Mouse (Mus musculus): ENCODE data around the gene C87436. TPM values are rescaled to one million over a fixed set of nuclear protein-coding genes. Genes with fewer than 3 reads are reported as not detected.

The C87436 gene
- polyA plus RNA-seq, 1 experiment from 2014 or later, result 25.5 TPM

Other genes starting within 250 kb of the C87436 start
- gene Tgfa, start 243.2 kb upstream of the C87436 start, polyA plus RNA-seq (2015; fragmentation: Nextera tagmentation; extraction: Ambion mirVana), result 7.2 and 8.7 TPM in 2 replicates
- gene Fam136a, start 72.7 kb upstream of the C87436 start, polyA plus RNA-seq (2015; fragmentation: Nextera tagmentation; extraction: Ambion mirVana), result 145 and 148 TPM in 2 replicates
- 665 and 702 TPM in 2 replicates for gene Snrpg, start 67.1 kb upstream of the C87436 start, polyA plus RNA-seq (2015; fragmentation: Nextera tagmentation; extraction: Ambion mirVana)
- gene Pcyox1, start 41.2 kb upstream of the C87436 start, polyA plus RNA-seq (2015; fragmentation: Nextera tagmentation; extraction: Ambion mirVana), result 97.6 and 99.1 TPM in 2 replicates
- 218 and 219 TPM in 2 replicates for gene Tia1, start 34.2 kb upstream of the C87436 start, polyA plus RNA-seq (2015; fragmentation: Nextera tagmentation; extraction: Ambion mirVana)
- gene Gm44790, start 11.7 kb upstream of the C87436 start, polyA plus RNA-seq (2015; fragmentation: Nextera tagmentation; extraction: Ambion mirVana), result 0.43 and 0.51 TPM in 2 replicates
- 488 and 506 TPM in 2 replicates for gene Pcbp1, start 87.9 kb downstream of the C87436 start, polyA plus RNA-seq (2015; fragmentation: Nextera tagmentation; extraction: Ambion mirVana)
- gene Asprv1, start 189.8 kb downstream of the C87436 start, polyA plus RNA-seq (2015; fragmentation: Nextera tagmentation; extraction: Ambion mirVana), result 2.6 and 4.5 TPM in 2 replicates
- 10.4 and 11.9 TPM in 2 replicates for gene Mxd1, start 230.8 kb downstream of the C87436 start, polyA plus RNA-seq (2015; fragmentation: Nextera tagmentation; extraction: Ambion mirVana)
- gene Snrnp27, start 246.1 kb downstream of the C87436 start, polyA plus RNA-seq (2015; fragmentation: Nextera tagmentation; extraction: Ambion mirVana), result 106 and 123 TPM in 2 replicates

All from kidney, embryonic 15.5 days (tissue).